Mouse (Mus musculus) ovary, adult 18-20 months (tissue): ENCODE data around the gene Trim16.

Experiments
- DNase-seq: peaks from one replicate; pipeline ENCODE4 v3.0.0; 2022; ENCODE audit warnings: low spot score, mixed read lengths

Gene Trim16

GRCm38 (mm10) chr11:62891763-62892162, 71.7 kb downstream of the Trim16 start:
- DNase-seq: no peak
